Mouse (Mus musculus) urinary bladder, postnatal 10 days (tissue): ENCODE measurements around the gene Sdsl.
A peak's percentile ranks its signal among the peaks of the same experiment; 100 is the strongest.

Experiments used
- DNase-seq: peaks from one replicate; pipeline ENCODE4 v3.0.0; 2022; ENCODE audit warnings: low spot score

Gene Sdsl

DNA sequence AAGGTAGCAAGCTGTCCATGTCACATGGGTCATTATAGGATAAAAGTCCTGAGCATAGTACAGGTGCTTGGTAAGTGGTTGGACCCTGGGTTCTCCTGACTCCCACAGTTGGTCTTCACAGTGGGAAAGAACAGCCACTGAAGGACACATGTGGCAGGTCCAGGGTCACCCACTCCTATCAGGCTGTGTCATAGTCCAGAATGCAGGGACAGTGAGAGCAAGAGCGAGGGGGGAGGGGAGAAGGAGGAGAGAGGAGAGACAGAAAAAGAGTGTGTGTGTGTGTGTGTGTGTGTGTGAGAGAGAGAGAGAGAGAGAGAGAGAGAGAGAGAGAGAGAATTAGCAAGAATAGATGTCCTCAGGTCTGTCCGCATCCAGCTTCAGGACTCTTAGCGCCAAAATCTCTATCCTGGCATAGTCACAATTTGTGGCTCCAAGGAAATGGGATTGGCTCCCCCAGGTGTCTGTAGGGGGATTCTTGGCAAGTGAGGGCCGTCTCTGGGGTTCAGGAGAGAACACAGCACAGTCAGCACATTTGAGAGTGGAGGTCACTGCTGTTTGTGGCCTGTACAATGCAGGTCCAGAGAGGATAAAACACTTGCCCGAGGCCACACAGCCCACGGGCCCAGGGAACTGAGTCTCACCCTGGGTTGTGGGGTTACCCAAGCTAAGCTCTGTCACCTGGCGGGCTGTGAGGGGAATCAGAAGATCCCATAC lies 15.6 kb downstream of the Sdsl start:
- DNase-seq, result no peak

DNA sequence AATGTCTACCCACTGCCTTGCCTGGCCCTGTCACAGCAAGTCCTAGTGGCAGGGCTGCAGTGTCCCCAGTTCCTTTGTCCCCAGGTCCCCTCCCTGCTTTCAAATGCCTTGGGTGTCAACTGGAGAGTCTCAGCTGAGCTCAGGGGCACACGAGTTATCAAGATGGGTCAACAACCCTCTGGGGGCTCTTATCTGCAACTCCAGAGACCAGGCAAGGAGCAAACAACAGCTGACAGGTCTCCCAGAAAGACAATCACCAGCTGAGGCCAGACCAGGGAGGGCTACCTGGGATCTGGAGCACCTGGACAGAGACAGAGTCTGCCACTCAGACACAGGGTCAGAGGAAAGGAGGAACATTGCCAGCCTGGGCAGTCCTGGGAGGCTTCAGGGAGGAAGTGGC lies 16.4 kb downstream of the Sdsl start:
- DNase-seq, result no peak

DNA sequence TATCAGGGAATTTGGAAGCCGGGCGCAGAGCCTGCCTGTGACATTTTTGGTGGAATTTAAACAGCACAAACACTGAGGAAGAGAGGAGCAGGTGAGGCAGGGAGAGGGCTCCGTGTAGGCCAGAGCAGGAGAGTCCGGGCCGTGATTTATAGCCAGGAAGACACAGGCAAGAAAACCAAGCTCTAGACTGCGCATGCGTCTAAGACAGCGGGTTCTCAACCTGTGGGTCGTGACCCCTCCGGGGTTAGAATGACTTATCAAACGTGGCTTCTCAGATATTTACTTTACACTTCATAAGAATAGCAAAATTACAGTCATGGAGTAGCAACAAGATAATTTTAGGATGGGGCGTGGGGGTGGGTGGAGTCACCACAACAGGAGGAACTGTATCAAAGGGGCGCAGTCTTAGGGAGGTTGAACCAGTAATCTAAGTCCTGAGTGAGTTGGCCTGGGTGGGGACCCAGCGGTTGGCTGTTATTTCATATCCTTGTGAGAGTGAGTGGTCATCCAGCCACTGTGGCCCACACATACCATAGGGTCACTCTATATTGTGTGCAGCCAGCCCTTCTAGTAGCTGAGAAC lies 17.8 kb downstream of the Sdsl start:
- DNase-seq, result no peak

DNA sequence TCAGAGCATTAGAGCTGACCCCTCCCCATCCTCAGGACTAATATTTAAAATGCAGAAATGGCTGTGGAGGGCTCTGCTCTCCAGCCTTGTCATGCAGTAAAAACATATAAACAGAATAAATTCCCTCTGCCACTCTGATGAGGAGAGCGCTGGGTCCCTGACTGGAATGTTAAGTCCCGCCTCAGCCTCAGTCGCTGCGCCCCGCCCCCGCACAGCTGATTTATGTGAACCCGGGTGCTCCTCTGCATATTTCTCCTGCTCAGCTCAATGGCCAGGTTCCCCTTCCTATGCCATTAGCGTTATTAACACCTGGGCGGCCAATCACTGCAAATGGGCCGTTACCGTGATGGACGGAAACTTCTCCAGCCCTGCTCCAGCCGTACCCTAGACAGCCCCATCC lies 25.3 kb downstream of the Sdsl start:
- no peak for DNase-seq

DNA sequence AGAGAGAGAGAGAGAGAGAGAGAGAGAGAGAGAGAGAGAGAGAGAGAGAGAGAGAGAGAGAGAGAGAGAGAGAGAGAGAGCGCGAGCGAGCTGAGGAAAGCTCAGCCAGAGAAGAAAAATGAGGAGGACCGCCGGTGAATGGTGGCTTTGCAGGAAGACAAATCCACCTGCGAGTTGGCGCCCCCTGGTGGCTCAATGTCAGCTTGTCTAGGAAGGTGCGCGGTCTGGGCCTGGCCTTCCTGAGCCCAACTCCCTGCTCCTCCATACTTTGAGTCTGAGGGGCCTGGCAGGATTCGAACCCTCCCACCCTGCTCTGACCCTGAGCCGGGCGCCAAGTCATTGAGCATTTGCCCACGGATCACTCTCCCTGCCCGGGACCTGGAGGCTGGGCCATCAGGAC lies 31.9 kb downstream of the Sdsl start:
- DNase-seq, result peak; percentile 66

DNA sequence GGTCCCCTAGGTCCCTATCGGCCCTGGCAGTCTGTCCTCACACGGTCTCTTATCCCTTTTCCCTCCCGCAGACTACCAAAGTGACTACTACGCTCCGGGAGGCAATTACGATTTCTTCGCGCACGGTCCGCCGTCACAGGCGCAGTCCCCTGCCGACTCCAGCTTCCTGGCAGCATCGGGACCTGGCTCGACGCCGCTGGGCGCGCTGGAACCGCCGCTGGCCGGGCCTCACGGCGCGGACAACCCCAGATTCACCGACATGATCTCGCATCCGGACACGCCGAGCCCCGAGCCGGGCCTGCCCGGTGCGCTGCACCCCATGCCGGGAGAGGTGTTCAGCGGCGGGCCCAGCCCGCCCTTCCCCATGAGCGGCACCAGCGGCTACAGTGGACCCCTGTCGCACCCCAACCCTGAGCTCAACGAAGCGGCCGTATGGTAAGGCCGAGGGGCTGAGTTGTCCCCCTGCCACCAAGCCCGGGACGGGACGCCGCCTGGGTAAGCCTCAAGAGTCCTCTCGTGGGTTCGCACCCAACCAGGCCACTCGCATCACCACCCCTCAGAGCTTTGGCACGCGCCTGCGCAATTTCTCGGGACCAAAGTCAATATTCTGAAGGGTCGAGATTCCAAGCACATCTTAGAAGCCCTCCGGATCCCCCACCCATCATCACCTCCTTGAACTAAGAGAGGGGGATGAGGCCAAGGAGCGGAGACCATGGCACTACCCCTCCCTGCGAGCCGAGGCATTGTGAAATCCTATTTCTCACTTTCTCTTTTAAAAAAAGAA lies 32.5 kb downstream of the Sdsl start:
- DNase-seq, result no peak

DNA sequence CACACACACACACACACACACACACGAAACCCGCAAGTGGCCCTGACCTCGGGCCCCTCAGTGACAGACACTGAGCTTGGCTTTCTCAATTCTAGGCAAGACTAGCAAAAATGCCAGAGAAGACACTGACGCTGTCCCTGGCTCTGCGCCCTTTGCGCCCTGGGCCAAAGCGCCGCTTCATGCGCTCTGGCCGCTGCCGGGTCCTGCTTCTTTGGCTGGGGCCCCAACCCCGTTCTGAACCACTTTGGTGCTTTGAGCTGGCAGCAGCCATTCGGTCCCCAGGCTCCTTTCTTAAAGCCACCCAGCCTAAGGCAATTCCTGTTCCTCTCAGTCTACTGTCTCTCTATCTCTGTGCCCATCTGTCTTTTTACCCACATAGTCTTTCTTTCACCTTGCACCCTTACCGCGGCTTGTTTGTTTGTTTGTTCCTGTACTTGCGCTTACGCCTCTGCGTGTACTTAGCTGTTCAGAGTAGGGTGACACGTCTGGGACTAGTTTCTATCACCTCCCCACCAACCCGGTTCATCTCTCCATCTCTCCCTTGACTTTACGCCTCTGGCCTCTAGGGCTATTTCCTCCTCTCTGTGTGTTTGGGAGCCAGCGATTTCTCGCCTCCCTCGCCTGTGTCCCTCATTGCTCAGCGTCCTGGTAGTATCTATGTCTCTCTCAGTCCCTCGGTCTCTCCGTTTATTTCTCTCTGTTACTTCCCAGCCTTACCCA lies 33.5 kb downstream of the Sdsl start:
- no peak for DNase-seq

DNA sequence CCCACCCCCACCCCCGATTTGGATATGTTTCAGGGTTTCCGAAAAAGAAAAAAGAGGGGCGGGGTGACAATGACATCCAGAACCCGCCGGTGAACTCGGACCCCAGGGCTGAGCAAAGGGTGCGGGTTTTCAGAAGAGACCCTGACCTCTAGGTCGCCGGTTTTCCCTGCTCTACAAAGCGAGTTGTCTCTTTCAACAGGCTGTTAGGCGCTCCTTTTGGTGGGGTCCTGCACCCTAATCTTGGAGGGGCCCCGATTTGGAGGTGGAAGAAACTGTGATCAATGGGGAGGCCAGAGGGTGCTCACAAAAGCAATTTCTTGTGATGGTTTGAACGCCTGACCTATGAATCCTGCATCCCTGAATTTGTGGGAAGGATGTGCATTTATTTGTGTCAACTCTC lies 34.1 kb downstream of the Sdsl start:
- no peak for DNase-seq

DNA sequence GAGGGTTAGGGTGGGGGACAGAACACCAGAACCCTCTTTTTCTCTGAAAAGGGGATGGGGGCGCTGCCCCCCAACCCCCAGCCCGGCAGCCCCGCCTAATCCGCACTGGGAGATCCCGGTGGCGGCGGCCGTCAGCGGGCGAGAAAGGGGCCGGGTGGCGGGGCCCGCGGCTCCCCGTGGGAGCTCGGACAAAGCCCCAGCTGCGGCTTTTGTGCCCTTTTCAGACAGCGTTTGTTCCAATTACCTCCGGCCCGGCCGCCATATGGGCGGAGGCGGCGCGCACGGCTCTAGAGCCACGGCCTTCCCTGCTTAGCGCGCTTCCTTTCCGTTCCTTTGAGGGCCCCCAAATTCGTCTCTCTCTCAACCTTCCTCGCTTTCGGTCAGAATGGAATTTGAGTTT lies 34.6 kb downstream of the Sdsl start:
- no peak for DNase-seq

DNA sequence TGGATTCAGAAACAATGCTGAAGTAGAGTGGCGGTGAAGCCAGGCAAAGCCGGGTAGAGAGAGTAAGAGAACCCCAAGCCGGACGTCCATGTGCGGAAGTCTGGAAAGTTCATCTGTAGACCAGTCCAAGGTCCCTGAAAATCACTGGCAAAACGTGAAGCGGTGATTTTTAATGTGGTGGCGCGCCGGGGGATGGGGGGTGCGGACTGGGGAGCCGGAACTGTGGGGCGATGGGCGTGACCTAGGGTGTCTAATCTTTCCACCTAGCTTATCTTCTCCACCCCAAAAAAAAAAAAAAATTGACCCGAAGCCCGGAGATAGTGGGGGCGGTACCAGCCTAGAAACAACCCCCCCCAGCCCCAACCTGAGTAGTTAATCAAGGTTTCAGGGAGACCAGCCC lies 35.1 kb downstream of the Sdsl start:
- no peak for DNase-seq

DNA sequence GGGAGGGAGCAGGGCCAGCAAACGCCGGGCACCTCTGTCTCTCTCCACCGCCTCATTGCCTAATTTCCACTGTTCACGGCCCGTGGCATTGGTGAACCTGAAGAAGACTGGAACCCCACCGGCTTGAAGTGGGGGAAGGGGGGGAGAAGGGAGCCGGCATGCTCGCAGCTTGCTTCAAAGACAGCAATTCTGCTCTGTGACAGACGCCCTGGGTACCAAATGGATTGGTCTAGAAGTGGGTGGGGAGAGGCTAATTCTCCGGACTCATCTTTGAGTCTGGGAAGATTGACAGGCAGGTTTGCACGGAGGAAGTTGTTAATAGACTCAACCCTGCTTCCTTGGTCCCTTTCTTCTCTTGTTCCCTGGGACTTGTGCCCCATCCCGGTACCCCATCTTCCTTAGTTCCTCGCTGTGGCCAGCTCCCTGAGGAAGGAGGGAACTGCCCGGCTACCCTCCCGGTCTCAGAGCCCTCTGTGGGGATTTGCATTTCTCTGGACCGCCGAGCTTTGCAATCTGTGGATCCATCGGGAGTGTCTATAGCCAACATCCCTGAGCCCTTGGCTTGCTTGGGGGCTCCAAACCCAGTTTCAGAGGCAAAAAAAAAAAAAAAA lies 35.6 kb downstream of the Sdsl start:
- DNase-seq, result no peak

DNA sequence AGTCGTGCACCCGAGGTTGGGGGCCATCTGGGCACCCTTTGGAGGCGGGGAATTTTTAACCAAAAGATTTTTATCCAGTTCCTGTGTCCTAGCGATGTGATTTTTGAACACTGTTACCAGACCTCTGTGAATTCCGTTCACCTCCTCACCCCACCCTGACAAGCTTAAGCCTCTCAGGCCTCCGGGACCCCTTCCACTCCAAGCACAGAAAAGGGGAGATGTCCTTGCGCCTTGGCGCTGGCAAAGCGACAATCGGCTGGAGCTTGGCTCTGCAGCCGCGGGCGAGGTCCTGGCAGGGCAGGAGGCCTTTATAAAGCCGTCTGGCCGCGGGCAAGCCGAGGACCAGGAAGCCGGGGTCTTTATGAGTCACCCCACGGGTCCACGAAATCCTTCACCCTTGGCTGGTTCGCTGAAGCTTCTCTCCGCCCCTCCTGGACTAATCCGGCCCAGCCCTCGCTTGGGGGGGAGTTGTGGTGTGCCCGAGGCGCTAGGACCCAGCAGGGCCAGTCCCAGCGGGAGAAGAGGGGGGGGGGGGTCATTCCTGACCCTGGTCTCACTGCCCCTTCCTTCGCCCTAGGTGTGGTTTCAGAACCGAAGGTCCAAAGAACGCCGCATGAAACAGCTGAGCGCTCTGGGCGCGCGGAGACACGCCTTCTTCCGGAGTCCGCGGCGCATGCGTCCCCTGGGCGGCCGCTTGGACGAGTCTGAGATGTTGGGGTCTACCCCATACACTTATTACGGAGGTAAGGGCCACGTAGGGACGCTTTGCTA lies 36.7 kb downstream of the Sdsl start:
- DNase-seq, result no peak

DNA sequence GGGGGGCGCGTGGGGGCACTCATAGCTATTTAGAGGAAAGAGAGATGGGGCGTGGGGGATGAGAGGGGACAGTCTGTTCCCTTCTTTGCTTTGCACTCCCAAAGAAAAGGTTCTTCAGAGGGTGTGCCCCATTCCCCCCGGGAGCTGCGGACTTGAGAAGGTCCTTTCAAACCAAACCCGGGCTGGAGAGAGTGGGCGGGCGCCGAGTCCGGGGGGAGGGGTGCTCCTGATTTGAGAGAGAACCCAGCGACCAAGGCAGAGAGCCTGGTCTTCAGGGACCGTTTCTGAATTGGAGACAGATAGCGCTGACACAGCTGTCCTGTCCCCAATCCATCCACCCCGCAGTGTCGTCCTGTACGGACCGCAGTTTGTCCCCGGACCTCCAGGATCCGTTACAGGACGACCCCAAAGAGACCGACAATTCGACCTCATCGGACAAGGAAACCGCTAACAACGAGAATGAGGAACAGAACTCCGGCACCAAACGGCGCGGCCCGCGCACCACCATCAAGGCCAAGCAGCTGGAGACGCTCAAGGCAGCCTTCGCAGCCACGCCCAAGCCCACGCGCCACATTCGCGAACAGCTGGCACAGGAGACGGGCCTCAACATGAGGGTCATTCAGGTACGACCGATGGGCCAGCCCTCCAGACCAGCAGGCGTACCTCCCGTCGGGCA lies 37.5 kb downstream of the Sdsl start:
- DNase-seq, result no peak

DNA sequence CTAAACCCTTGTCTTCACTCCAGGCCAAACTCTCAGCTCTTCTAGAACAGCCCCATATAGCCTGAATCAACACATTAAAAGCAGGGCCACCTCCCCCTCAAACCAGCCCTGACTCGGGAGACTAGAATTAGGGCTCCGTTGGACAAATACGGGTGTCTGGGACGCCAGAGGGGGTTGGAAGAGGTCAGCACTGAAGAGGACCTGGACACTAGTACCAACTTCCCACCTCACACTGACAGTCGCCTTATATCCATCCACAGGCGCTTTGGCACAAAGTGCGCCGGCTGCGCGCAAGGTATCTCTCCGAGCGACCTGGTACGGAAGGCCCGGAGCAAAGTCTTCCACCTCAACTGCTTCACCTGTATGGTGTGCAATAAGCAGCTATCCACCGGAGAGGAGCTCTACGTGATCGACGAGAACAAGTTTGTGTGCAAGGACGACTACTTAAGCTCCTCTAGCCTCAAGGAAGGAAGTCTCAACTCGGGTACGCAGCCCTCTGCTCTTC lies 38.3 kb downstream of the Sdsl start:
- no peak for DNase-seq

DNA sequence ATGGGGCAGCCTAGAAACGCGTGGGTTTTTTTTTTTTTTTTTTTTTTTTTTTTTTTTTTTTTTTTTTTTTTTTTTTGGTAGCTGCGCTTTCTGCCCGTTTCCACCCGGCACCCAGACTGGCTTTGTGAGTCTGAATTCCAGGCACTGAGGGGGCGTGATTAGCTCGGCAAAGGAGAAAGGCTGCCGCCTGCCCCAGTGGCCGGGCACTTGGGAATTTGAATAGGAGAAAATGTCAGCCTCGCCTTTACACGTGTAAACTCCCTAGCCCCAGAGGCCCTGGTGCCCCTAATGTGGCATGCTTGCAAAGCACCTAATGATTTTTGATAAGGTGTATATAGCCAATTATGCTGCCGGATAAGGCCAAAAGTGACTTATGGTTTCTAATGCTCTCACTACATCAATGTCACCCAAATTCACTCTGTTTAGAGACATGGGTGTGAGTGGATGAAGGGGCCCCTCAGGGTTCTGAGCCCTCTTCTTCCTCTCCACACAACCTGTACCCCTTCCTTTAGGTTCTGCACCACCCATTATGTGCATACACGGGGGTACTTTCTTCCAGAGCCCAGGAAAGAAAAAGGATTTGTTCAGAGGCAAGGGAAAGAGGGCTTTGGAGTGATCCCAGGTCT lies 39.4 kb downstream of the Sdsl start:
- DNase-seq, result no peak

DNA sequence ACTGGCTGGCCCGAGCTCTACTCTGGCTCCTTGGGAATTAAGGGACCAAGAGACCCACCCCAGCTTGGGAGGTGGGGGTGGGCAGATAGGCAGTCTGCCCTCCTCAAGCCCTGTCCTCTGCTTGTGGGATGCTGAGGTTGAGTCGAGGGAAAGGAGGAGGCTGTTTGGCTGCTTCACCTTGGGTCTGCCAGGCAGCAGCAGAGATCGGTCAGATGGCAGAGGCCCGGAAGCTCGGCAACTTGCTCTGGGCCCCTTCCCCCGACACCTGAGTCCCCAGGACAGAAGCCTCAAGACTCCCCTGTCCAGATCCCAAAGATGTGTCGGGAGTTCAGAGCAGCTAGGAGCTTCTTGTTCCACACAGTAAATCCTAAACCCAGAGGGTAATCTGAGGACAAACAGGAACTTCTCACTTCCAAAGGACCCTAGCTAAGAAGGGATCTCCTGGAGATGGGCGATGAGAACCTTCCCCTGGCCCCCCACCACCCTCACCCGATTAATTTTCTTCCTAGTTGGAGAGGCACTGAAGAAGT lies 40.1 kb downstream of the Sdsl start:
- no peak for DNase-seq

DNA sequence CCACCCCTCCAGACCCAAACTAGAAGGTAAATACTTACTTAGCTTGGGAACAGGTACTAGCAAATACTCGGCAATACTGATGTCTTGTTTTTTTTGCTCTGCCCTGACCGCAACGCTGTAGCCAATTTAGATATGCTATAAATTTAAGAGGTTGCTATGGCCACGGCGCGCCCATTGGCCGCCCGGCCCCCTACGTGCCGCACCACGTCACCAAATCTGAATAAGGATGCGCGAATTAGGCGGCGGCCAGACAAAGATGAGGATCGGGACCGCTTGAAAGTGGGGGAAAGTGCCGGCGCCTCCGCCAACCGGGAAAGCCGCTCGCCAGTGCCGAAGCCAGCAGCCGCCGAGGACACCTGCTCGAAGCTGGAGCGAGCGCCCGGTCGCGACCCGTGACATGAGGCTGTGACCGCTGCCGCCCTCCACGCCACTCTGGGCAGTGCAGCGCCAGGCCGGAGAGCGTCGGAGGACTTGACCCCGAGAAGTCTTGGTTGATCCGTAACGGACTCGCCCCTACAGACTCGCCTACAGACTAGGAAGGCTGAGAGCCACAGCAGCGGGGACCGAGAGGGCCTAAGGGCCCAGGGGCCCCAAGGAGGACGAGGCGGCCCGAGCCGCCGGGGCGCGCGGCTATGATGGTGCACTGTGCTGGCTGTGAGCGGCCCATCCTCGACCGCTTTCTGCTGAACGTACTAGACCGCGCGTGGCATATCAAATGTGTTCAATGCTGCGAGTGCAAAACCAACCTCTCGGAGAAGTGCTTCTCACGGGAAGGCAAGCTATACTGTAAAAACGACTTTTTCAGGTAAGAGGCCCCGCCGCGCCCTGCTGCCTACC lies 40.7 kb downstream of the Sdsl start, which contains the start of gene Lhx5:
Gene Lhx5, plus strand, starts transcription at position 51 of the 837 bp plus-strand sequence.
- no peak for DNase-seq

DNA sequence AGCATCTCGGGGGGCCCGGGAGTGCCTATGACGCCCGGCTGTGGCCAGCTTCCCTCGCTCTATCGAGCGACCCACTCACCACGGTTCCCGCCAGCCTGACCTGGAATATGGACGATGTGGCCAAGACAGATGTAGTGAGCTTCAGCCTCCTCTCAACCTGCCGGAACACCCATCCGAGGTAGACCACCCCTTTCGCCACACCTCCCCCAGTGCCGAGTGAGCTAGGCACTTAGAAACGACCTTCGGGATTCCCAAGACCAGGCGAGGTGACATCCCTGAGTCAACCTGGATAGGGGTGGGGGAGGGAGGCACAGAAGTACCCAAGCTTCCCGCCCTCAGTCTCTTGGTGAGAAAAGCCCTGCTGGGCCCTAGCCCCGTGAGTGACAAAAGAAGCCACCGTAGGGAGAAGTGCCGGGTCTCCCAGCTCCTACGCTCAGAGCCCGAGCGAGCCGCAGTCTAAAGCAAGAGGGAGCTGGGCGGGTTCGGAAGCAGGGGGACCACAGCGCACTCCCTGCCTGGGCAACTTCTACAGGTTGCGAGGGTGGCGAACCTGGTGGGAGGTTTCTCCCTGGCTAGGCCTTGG lies 41.5 kb downstream of the Sdsl start:
- no peak for DNase-seq

DNA sequence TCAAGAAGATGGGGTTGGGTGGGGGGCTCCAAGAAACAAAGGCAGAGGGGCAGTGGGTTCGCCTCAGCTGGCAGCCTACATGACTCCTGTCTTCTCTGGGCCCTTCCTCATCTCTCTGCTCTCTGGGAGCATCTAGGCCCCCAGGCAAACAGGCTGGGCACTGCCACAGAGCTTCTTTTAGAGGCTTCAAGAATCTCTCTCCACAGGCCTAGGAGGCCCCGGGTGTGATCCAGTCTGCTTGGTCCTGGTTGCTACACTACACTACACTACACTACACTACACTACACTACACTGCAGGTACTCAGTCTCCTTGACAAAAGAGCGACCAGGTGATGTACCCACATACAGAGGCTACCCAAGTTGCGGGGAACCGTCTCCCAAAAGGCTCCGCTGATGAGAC lies 42.9 kb downstream of the Sdsl start:
- no peak for DNase-seq
